Mouse (Mus musculus): Measurements from ENCODE around the gene Shc3. TPM values are rescaled to one million over a fixed set of nuclear protein-coding genes. Genes with fewer than 3 reads are reported as not detected.

Gene Shc3
- polyA plus RNA-seq, 1 experiment = 0.21 TPM

DNA sequence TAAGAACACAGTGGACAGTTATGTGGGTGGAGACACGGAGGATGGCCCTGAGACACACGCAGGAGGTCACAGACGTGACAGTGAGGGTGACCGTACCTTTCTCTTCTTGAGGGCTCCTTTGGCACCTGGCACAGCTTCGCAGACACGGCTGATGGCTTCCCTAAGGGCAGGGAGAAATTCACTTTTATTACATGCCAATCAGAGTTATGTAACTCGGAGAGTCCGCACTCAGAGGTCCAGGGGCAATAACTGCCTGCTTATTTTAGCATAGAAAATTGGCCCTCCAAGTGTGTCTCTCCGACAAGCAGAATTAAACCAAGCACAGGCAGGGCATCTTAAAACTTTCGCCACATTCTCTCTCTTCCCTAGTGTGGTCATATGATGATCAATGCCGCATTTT lies 86.4 kb downstream of the Shc3 start:
- DNase-seq (ENCODE audit: low spot score) = no peak

DNA sequence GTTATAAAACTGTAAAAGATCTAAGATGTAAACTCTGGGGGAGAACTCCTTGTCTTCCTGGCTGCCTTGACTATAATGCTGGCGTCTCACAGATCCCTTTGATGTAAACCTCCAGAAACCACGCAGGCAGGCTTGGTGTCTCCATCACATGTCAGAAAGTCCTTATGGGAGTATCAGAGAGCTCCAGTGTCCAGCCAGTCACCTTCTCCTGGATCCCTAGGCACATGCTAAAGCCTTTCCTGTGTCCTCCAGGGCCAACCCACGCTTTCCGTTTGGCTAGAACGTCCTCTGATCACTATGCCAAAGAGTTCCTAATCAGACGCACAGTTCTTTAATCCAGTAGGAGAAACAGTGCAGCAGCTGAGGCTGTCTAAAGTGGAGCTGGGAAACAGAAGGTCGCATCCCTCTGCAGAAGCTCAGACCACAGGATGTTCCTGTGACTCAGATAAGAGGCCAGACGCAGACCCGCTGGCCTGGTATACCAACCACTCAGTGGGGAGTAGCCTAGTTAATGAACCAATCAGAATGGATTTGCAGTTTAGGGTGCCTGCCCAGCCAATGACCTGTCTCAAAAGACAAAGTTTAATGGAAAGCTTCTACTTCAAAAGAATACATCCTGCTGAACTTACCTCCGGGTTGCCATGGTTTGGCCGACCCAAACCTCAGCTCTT lies 88.7 kb downstream of the Shc3 start:
- no peak for DNase-seq (ENCODE audit: low spot score)

DNA sequence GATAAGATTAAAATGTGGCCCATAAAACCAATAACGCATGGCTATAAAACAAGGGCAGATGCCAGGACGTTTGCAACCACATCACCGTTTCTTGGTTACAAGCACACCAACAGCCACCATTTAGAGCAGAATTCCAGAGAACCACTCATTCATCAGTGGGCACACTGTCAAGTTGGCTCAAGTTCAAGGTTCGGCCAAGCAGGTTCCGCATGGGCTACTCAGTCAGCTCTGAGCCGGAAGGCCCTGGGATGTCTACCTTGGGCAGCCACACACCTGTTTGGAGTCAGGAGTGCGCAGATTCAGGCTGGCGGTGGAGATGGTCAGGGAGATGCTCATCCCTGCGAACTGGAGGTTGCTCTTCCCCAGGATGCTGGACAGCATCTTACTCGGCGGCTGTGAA lies 89.4 kb downstream of the Shc3 start:
- DNase-seq (ENCODE audit: low spot score) = no peak

DNA sequence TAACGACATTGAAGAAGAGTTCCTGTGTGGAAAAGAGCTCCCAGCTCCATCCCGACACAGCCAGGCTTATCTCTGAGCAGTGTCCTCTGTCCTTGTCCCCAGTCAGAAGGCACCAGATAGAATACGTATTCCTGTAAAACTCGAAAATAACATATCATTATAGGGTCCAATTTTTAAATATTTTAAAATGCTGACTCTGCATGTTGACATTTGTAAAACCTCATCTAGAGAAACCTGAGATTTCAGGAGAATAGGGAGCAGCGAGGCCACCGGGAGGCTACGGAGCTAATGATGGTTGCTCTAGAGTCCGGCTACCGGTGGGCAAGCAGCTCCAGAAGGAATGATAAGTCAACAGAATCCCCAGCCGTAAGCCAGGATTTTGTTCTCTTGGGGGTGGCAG lies 92.2 kb downstream of the Shc3 start:
- DNase-seq (ENCODE audit: low spot score) = no peak

DNA sequence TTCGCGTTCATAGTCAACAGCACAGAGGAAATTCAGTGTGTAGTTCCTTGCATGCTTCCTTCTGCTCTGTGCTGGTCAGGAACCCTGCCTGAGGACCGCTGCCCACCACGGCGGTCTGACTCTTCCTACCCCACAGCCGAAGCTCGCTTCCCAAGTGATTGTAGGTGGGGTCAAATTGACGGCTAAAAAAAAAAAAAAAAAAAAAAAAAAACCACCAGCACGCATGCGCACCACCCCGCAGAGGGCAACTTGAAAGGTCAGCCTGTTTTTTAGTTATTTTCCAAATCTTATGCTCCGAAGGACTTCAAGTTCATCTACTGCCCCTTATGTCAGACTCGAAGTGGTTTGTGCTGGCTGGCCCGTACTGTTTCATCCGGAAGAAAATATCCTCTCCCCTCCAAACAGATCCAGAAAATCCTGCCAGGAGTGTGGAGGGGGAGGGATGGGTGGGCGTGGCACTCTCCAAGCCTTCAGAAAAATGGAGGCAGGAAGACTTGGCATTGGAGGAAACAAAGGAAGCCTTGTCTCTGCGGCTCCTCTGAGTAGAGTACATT lies 100.4 kb downstream of the Shc3 start:
- no peak for DNase-seq (ENCODE audit: low spot score)

DNA sequence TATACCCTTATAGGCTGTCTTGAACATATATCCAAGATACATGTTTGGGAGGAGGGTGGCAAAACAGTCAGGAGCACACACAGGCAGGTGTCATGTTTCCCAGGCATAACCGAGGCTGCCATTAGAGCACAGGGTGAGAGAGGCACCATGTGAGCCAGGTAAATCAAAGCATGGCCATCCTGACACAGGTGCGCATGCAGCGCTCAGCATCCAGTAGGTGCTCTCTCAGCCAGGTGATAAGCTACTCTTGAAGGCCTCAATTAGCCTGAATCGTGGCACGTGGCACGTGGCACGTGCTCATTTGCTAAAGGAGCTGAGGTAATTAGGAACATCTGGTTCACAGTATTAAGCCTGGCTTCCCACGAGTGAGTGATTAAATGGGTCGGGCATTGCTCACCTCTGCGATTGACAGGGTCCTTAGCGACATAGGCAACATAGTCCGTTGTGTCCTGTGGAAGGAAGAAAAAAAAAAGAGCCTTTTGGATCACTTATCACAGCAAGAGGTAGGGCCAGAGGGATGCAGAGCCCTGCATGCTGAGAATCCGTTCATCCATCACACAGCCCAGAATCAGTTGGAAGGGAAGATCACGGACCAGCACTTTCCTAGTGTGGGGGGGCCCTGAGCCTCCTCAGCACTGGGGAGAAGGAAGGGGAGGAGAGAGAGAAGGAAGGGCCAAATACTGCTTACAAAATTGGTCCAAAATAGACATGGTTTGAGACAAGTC lies 102.9 kb downstream of the Shc3 start:
- DNase-seq (ENCODE audit: low spot score) = no peak

DNA sequence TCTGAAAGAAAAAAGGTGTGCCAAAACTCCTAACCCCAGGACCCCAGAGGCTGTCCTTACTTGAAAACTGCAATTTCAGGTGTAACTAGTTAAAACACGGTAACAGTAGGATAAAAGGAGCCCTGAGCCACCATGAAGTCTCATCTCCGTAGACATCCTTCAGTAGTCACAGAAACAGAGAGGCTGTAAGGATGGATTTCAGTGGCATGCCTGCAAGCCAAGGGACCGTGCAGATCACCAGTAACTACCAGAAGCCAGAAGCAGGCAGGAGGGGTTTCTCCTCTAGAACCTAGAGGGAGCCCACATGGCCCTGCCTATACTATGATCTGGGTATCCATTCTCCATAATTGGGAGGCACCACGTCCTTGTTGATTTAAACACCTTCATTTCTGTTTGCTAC lies 104.9 kb downstream of the Shc3 start:
- no peak for DNase-seq (ENCODE audit: low spot score)

DNA sequence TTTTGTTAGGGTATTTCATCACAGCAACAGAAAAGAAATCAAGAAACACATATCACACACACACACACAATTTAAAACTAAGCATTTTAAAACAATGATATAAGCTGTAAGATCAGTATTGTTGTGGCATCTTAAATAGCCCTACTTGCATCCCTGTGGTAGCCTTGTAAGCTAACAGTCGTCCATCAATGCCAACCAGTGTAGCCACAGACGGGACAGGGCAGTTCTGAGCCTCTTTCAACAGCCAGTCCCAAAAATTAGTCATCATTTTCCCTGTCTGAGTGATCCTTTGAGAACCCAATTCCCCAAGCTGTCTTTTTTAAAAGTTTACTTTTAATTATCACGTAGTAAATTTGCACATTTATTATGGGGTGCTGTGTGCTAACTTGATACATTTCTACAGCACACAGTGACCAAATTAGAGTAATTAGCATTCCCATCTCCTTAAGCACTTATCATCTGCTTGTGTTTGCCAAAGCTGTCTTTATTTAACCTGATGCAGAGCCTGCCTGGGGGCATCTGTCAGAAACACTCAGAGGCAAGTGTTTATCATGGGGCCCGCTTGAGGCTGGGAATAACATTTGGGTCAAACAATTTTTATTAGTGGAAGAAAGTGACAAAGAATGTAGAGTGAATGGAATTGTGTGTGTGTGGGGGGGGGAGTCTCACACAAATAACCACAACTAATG lies 112.9 kb downstream of the Shc3 start:
- DNase-seq (ENCODE audit: low spot score) = no peak

DNA sequence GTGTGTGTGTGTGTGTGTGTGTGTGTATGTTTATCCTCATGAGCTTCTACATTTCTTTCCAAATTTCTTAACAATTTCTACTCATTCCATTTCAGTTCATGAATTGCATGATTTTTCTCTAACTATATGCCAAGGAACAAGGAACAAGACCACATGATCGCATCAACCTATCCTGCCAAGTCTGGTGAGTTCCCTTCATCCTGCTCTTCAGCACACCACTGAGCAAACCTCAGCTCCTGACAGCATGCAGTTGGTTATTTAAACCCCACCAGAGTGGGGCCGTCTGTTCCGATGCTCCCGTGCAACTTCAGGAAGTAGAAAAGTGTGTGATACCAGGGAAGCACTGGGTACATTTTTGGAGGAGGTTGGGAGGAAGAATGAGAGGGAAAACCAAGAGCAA lies 122.7 kb downstream of the Shc3 start:
- no peak for DNase-seq (ENCODE audit: low spot score)

DNA sequence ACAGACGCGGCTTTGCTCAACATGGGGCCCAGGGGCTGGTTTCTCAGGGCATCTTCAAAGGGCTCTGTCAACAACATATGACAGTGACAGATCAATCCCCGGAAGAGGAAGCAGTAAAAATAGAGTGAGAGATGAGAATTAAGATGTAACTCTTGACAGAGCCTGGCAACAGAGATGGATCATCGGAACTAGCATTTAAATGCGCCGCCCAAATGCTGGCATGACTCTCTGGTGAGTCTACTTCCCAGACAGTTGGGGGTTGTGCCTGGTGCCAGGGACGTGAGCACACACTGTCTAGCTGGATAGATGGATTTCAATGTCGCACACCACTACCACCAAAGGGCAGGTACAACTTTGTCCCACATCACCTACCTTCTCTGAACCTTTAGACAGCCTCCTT lies 126.3 kb downstream of the Shc3 start:
- no peak for DNase-seq (ENCODE audit: low spot score)

DNA sequence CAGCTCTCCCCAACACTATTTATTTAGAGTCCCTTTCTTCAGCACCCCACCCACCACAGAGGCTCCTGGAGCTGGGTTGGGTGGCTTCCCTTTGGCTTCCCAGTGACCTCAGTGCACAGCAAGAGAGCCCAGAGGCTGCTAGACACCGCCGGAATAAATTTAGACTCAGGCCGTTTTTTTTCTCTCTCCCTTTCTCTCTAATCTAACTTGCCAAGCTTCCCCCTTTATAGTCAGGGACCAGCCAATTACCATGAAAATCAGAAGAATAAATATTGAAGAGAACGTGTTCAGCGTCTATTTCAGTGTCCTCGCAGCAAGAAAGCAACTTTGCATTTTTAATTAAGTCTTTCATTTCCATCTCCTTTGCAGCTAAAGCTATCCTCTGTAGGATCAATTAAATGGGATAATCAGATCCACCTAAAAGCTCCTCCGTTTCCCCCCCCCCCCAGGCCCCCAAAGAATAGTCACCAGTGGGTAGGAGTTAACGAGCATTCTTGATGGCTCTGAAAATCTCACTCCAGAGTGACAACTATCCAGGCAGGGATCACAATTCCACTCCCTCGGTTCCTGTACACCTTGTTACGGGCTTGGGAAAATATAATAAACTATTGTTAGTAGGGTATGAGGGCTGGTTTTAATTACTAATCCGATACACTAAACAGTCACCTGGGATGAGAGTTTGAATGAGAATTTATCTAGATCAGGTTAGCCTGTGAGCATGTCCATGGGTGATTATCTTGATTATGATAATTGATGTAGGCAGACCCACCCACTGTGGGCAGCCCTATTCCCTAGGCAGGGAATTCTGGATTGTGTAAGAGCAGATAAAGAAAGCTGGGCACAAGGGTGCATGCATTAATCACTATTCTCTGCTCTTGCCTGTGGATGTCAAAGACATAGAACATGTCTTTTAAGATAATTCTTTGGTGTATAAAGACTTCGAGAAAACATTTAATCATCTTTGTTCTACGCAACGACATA lies 131.8 kb downstream of the Shc3 start:
- DNase-seq (ENCODE audit: low spot score) = no peak

DNA sequence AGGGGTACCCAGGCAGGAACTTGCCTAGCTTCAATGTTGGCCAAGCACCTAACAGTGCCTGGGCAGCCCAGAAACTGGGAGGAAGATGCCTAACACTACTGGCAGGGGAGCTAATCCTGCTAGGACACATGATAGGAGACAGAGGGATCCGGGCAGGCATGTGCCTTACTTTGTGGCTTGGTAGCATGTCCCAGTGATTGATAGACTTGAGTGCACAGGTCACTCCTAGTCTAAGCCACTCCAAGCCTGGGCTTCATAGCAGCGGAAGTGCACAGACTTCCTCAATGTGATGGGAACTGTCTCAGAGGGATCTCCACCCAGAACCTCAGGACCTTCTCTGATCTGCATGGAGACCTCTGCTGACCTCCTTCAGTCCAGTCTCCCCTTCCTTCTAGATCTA lies 134.1 kb downstream of the Shc3 start:
- no peak for DNase-seq (ENCODE audit: low spot score)

DNA sequence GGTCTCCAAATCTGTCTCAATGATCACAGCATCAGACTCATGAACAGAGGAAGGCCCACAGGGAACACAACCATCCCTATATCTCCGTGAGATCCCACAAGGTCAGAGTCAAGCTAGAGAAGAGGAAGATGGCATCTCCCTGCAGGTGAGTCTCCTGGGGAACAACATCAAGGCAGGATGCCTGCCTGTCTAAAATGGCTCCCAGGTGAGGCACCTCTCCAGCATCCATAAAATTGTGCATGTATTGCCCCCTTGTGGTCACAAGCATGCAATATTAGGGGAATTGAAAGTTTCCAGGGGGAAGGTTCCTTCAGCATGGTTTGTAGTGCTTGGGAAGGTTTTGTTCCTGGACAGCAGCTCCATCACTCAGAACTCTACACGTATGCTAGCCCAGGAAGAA lies 134.8 kb downstream of the Shc3 start:
- DNase-seq (ENCODE audit: low spot score) = no peak

DNA sequence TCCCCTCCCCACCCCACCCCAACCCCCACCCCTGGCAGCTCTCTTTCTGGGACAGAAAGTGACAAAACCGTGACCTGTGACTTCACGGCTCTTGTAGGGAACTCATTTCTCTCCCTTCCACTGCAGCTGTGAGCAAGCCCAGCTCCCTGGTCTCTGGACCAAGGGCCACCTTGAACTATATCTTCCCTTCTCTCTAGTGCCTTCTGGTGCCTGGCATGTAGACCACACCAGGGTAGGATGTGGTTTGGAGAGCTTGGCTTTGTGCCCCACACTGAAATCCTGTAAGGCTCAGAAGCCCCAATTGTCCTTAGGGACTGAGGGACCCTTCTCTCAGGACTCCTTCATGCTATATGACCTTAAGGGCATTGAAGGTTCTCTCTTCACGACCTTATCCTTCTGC lies 135.8 kb downstream of the Shc3 start:
- DNase-seq (ENCODE audit: low spot score) = no peak

DNA sequence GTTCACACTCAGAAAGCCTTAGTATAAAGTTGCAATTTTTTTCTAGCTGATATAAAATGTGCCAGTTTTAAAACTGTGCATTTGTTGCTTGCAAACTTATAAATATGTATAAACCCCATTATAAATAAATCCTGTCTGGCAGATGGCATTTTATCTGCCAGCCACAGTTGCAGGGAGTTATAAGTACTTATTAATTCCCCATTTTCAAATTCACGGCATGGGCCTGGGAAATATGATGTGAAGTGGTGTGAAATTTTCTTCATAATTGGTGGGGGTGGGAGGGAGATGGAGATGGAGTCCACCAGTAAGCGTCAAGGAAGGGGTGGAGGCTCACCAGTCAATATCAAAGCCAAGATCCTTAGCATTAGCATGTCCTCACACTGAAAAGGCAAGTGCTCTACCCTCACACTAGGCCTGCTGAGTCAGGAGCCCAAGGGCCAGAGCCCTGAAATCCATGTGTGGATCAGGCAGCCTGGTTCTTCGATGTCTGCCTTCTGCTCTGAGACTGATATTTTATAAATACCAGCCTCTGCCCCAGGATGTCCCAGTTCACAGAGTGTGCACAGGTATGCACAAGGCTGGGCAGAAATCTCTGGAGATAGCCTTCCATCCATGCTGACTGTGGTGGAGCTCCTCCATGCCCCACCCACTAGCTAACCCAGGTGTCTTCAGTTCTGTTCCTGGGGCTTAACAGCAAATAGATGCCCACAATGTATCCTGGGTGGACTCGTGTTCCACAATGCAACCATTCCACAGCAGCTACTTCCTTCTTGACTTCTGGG lies 143.4 kb downstream of the Shc3 start:
- DNase-seq (ENCODE audit: low spot score) = no peak

DNA sequence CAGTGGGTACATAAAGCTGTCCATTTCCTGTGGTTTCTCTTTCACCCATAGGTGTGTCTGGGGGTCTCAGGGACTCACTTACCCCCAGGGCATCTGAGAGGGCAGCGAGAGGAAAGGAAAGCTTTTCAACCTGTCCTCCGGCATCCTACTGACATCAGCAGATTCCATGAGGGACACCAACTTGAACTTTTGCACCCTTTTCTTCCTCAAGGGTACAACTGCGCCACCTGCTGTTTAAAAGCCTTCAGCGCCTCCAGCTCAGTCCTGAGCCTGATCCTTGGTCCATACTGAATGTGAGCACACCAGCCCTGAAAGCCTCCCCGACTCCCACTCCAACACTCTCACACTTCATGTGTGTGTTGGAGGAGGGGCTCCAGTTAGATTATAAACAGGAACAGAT lies 144.6 kb downstream of the Shc3 start:
- no peak for DNase-seq (ENCODE audit: low spot score)

DNA sequence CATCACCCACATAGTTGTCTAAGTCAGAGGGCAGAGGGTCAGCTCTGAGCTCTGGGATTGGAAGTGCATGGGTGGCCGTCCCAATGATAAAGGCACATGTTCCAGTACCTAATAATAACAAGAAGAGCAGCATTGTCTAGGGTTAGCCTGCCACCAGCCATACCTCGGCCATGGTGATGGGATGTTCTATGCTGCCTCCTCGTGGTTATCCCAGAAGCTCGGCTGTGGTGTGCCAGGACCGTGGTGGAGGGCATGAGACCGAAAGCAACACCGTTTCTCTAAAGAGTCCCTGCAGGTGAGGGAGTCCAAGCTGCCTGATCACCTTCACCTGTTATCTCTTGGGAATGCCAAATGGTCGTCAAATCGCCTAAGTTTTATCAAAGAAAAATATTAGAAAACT lies 145.6 kb downstream of the Shc3 start:
- no peak for DNase-seq (ENCODE audit: low spot score)

DNA sequence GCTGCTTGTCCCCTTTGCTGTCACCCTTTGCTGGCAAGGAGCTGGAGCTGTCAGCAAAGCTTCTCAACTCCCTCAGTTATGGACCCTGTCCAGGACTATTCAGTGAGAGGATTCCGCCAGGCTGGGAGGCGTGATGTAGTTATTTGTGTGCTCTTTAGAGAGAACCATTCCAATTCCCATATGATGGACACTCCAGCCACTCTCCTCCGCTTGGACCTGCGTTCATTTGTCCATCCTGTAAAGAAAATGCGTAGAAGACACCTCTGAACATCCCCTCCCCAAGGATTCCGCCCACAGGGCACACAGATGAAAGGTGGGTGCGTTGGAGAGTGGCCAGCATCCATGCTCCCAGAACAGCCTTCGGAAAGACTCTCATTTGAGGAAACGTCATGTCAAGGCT lies 148.4 kb downstream of the Shc3 start:
- no peak for DNase-seq (ENCODE audit: low spot score)

DNA sequence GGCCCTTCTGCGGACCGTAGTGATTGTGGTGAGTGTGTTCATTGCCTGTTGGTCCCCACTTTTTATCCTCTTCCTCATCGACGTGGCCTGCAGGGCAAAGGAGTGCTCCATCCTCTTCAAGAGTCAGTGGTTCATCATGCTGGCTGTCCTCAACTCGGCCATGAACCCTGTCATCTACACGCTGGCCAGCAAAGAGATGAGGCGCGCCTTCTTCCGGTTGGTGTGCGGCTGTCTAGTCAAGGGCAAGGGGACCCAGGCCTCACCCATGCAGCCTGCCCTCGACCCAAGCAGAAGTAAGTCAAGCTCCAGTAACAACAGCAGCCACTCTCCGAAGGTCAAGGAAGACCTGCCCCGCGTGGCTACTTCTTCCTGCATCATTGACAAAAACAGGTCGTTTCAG lies 149.7 kb downstream of the Shc3 start:
- DNase-seq (ENCODE audit: low spot score) = no peak

DNA sequence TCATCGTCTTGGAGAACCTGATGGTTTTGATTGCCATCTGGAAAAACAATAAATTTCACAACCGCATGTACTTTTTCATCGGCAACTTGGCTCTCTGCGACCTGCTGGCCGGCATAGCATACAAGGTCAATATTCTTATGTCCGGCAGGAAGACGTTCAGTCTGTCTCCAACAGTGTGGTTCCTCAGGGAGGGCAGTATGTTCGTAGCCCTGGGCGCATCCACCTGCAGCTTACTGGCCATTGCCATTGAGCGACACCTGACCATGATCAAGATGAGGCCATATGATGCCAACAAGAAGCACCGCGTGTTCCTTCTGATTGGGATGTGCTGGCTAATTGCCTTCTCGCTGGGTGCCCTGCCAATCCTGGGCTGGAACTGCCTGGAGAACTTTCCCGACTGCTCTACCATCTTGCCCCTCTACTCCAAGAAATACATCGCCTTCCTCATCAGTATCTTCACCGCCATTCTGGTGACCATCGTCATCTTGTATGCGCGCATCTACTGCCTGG lies 150.2 kb downstream of the Shc3 start:
- DNase-seq (ENCODE audit: low spot score) = no peak
